Comparison of ENCODE assay signal across 9 mouse cellular contexts in the genomic region with DNA sequence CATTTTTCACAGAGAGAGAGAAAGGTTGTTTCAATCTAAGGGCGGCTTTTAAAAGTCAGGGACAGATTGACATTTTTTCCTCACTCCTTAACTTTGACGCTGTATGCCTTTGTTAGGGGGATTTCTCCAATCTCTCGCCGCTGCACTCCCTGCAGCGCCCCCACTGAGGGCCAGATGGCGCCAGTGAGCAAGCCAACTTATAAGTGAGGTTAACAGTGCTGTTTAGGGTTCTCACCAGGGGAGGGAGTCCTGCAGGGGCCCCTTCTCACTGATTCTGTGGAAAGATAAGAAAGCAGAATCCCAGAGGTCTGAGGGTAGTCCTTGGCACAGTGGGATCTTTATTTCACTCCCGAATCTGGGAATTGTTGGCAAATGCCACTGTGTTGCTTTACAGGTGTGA.
DNase-seq lines count a peak whose midpoint lies in the region; ATAC-seq lines count a peak whose summit lies in the region.
"Had no signal": no experiment of that assay in that cellular context is flagged by ENCODE, and none has a peak within 500 bp of the region (broad histone marks: within the 10 kb centered on the region; RNA-seq: fewer than 3 reads in every experiment).

No protein-coding gene starts in this region.

- no peak overlapping the region for H3K9ac ChIP-seq in embryonic facial prominence, embryonic 11.5 days (replicated peaks; ENCODE audit: low read length)

- no peaks in the 10 kb centered on the region for H3K9me3 ChIP-seq in embryonic facial prominence, embryonic 11.5 days (replicated peaks; ENCODE audit: control insufficient read depth, low read length)

- H3K4me2 ChIP-seq in embryonic facial prominence, embryonic 11.5 days (ENCODE audit: low read depth, low read length): no peak overlapping the region

- no peaks in the 10 kb centered on the region for H3K4me1 ChIP-seq in embryonic facial prominence, embryonic 11.5 days (ENCODE audit: control insufficient read depth, insufficient read depth, low read length)

- H3K4me3 ChIP-seq in embryonic facial prominence, embryonic 11.5 days (ENCODE audit: low read depth, low read length): no peak overlapping the region

- 6% methylated on average over 7 of the region's 7 CpGs for WGBS in embryonic facial prominence, embryonic 11.5 days

- H3K27me3 ChIP-seq in embryonic facial prominence, embryonic 11.5 days (ENCODE audit: control insufficient read depth, insufficient read depth, low read length): no peaks in the 10 kb centered on the region

- H3K36me3 ChIP-seq in embryonic facial prominence, embryonic 11.5 days (replicated peaks; ENCODE audit: control insufficient read depth, insufficient read depth, low read depth, low read length): no peaks in the 10 kb centered on the region
- H3K36me3 ChIP-seq: G1E had no signal

- intact Hi-C loops in heart, postnatal 25 days (cut with DNase I): no loop called here

- ATAC-seq in embryonic facial prominence, embryonic 11.5 days (replicated peaks; ENCODE audit: insufficient number of reproducible peaks, low FRiP score, low TSS enrichment, low read depth): no peak
- ATAC-seq in hematopoietic stem cell, adult 5-6 weeks (replicated peaks in 1 of 2; ENCODE audit: insufficient read depth in 1 of 2, low FRiP score in 2 of 2, low TSS enrichment in 1 of 2, low read depth in 1 of 2, poor library complexity in 2 of 2, severe bottlenecking in 2 of 2): peak; percentile 86 to 92
- ATAC-seq in megakaryocyte progenitor cell, adult 5-6 weeks (replicated peaks; ENCODE audit: poor library complexity): peak; percentile 97

- peak; percentile 88 for DNase-seq in heart, adult 11 months
- DNase-seq in heart, postnatal 25 days (ENCODE audit: low spot score): no peak
- peak; percentile 56 to 68 for DNase-seq in adrenal gland, postnatal 36 days
- DNase-seq in embryonic facial prominence, embryonic 11.5 days (ENCODE audit: low spot score): peak; percentile 79
- peak; percentile 86 to 88 for DNase-seq in layer of hippocampus, postnatal 10 days (ENCODE audit: low spot score in 2 of 2)
- peak; percentile 86 for DNase-seq in right cerebral cortex, postnatal 4 days

- H3K27ac ChIP-seq in embryonic facial prominence, embryonic 11.5 days (replicated peaks; ENCODE audit: low read depth, low read length): no peak overlapping the region
